Mouse (Mus musculus): Measurements from ENCODE around the gene Tspan5.

- TF ChIP-seq CTCF (IDR thresholded peaks at IDR 0.05; ENCODE audit: extremely low read depth, insufficient read depth, insufficient read length, insufficient replicate concordance): no peak
- no peak for TF ChIP-seq POLR2A (IDR thresholded peaks at IDR 0.05; ENCODE audit: low read depth, low read length)
Measured at GRCm38 (mm10) chr3:138876931-138877361, 135.0 kb downstream of the Tspan5 start.
